Mouse (Mus musculus): Measurements from ENCODE around the gene Gm7544.

Gene Gm7544

GRCm38 (mm10) chr1:82913025-82913424, 42.8 kb downstream of the Gm7544 start, which contains the start of gene A030005L19Rik:
A030005L19Rik (plus strand) TSS chr1:82913325.
- no peak for DNase-seq

DNA sequence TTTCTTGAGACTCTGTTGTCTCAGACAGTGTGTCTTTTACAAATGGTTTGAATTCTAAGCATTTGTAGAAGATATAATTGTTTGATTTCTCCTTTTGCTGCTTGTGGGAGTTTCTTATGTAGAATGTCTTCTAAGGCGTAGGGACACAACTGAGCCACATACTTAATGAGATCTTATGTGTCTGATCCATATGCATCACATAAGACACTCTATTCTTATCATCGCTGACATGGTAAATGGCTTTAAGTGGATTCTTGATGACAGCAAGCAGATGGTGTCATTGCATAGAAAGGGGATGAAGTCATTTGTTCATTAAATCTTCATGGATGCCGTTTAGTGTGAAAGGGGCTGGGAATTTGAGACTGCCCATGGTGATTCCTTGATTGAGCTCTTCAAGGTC, 49.9 kb downstream of the Gm7544 start:
- no peak for DNase-seq
